Mouse (Mus musculus) monocyte, adult 59 days (primary cell): ENCODE measurements around the gene Chrnb2. TPM values are rescaled to one million over a fixed set of nuclear protein-coding genes. Genes with fewer than 3 reads are reported as not detected.

Experiments used
- total RNA-seq, 2 experiments: library from RNA; stranded (reverse); gene quantifications; one replicate each; pipeline ENCODE4 v1.2.4; 2023

The Chrnb2 gene
- 1 to 10 TPM; 1.1 to 1.3 TPM for total RNA-seq

DNA sequence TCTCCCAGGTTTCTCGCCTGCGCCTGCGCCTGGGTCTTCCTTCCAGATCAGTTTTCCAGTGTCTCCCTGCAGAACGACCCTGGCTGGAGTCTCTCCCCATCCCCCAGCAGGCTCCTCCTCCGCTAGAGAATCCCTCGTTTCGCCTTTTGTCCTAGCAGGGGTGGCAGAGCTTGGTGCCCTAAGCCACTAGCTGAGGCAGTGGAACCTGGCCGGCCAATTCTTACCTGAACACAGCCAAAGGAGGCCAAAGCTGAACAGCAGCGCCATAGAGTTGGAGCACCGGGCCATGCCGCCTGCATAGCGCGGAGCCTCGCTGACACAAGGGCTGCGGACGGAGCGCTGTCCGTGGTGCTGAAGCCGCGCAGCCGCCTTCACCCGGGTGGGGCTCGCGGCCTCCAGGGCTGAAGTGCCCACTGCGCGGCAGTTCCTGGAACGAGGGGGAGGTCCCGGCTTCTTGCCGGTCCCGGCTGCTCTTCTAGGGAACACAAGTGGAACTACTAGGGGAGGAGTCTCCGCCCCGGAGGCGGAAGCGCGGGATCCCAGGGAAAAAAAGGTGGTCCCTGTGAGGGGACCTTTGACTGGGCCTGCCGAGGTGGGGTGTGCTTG, at the start of gene Chrnb2:
Chrnb2 (minus strand) TSS at position 514 of the 606 bp plus-strand sequence.

DNA sequence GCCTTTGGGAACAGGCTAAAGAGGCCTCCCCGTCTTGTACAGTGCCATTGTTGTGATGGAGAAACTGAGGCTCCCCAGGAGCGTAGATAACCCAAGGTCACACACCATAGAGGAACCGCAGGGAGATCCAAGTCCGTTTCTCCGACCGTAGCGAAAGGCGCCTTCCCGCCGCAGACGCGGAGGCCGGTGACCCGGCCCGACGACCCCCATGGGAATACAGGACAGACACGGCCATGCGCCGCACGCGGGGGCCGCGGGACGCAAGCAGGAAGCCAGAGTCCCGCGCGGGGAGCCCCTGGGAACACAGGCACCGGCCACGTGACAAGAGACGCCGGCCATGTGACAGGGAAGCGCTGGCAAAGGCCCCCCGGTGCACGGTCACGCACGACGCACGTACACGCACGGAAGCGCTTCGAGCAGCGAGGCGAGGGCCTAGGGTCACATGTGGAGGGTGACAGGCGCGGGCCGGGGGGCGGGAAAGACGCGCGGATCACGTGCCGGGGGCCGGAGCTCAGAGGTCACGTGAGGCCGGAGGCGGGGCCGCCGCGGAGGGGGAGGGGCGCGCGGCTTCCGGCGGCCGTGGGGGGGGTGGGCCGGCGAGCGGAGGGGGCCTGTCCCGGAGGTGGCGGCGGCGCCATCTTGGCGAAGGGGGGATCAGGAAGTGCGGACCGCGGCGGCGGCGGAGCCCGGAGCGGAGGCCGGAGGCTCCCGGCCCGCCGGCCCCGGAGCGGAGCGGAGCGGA, 8.7 kb upstream of the Chrnb2 start, which contains the start of gene Ube2q1:
Ube2q1 (plus strand) TSS at position 649 of the 742 bp plus-strand sequence.

DNA sequence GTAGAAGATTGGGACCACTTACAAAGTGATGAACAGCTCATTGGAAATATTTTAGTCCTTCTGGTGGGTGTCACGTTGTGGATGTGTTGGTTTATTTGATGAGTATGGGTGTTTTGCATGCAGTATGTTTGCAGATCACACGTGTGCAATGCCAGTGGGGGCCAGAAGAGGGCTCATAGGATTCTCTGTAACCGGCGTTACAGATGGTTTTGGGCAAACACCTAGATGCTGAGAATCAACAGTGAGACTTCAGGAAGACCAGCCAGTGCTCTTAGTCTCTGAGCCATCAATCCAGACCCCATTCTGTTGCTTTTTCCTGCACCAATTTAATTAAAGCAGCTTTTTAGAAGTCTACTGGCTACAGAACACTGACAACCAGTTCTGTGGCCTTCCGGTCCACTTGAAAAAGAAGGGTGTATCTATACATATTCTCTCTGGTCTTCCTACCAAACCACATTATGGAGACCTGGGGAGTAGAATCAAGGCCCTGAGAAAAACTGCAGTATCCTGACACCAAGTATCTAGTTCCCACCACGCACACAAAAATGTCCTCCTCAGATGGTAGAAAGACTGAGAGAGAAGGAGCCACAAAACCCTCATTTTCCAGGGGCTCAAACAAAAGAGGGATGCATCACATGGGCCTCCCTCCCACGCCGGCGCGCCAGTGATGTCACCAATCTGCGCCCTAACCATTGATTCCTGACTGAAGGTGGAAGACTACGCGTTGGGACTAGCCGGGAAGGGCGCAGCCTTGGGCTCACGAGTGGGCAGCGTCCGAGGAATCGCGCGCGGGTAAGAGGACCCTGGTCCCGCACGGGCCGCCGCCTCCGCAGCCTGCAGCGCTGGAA, 49.8 kb downstream of the Chrnb2 start, which contains the start of gene Adar:
Adar (plus strand) TSS at position 664 of the 848 bp plus-strand sequence.

Other genes starting within 250 kb of the Chrnb2 start
- gene Kcnn3, start 244.5 kb downstream of the Chrnb2 start, total RNA-seq: under 1 TPM; 0.12 to 0.21 TPM
- gene Adar, start 49.6 kb downstream of the Chrnb2 start, total RNA-seq: 10 to 100 TPM; 86.4 to 90.8 TPM
- 100 to 1,000 TPM in 1 of 2 experiments, 10 to 100 TPM in 1; 94.2 to 104 TPM for gene Ube2q1, start 9.0 kb upstream of the Chrnb2 start, total RNA-seq
- under 1 TPM in 1 of 2 experiments, not detected in 1; 0.13 TPM for gene She, start 66.7 kb upstream of the Chrnb2 start, total RNA-seq
- 100 to 1,000 TPM; 326 to 334 TPM for gene Il6ra, start 148.6 kb upstream of the Chrnb2 start, total RNA-seq
- gene Atp8b2, start 198.9 kb upstream of the Chrnb2 start, total RNA-seq: 10 to 100 TPM; 39.7 to 43.8 TPM
- 10 to 100 TPM; 49.4 to 58.5 TPM for gene Hax1, start 234.1 kb upstream of the Chrnb2 start, total RNA-seq